Mouse (Mus musculus): ENCODE measurements around the gene Vps53. TPM values are rescaled to one million over a fixed set of nuclear protein-coding genes. Genes with fewer than 3 reads are reported as not detected.
A peak's percentile ranks its signal among the peaks of the same experiment; 100 is the strongest.
"Not testable (repeated sequence)": the region's sequence is repeated elsewhere in the genome, so short reads cannot be mapped to it uniquely, and the experiment has no call there.

Vps53 gene
- total RNA-seq (2021): 10 to 100 TPM; 78.3 to 81.6 TPM

DNA sequence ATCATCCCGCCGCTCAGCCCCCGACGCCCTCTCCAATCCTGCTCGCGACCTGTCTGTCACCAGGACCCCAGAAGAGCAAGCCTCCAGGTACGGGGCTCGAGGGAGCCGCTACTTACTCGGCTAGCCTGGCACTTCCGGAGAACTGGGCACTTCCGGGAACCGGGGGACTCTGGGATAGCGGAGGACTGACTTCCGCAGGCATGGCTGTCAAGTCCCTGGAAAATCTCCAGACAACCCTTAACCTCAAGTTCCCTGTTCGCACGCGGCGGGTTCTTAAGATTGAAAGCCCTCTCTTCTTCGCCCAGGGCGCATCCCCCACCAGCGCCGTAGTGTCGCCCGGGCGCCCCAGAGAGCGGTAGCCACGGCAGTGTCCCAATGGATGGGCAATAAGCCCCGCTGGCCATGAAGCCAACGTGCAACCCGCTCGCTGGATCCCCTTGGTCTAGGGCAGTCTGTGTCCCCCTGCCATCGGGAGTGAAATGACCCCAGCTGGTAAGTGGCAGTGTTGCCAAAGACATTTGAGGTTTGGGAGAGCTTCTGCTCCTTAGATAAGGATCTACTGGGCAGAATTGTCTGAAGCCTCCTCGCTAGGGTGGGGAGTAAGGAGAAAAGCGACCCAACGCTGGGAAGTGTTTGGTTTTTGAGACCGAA, at the start of gene Vps53, which contains the start of gene Fam57a:
Vps53 (minus strand) TSS at position 153 of the 651 bp plus-strand sequence.
Fam57a (plus strand) TSS at position 177 of the 651 bp plus-strand sequence.
- DNase-seq (ENCODE audit: low spot score in 2 of 2): peak; percentile 90 to 93
- intact Hi-C loops (cut with DNase I): loop anchor here (1.0 to 2.0 kb wide), 2 partner anchors 38 to 63 kb away; partner anchors contain the start of genes Dbil5, Gemin4, Glod4 and Mrm3

- intact Hi-C loops (cut with DNase I): no loop called here
- no peak for DNase-seq (ENCODE audit: low spot score in 2 of 2)
Observed at GRCm38 (mm10) chr11:76225051-76225450, 45.6 kb upstream of the Vps53 start.

- intact Hi-C loops (cut with DNase I): no loop called here
- no peak for DNase-seq (ENCODE audit: low spot score in 2 of 2)
Observed at GRCm38 (mm10) chr11:76224631-76225030, 45.2 kb upstream of the Vps53 start.

GRCm38 (mm10) chr11:76217390-76217800, 37.9 kb upstream of the Vps53 start, which contains the start of the genes Dbil5 and Gemin4:
Dbil5 (plus strand) TSS chr11:76217608.
Gemin4 (minus strand) TSS chr11:76217664.
- DNase-seq (ENCODE audit: low spot score in 2 of 2): peak; percentile 96 to 98
- intact Hi-C loops (cut with DNase I): loop anchor here (1.0 kb wide), 1 partner anchor 38 kb away; the partner anchor contains the start of genes Fam57a and Vps53

GRCm38 (mm10) chr11:76216681-76217389, 37.4 kb upstream of the Vps53 start:
- intact Hi-C loops (cut with DNase I): loop anchor here (1.0 kb wide), 1 partner anchor 38 kb away; the partner anchor contains the start of genes Fam57a and Vps53

GRCm38 (mm10) chr11:76216049-76216540, 36.6 kb upstream of the Vps53 start:
- intact Hi-C loops (cut with DNase I): no loop called here
- DNase-seq (ENCODE audit: low spot score in 2 of 2): no peak

More at GRCm38 (mm10) chr11:76216681-76217389, 37.4 kb upstream of the Vps53 start:
- peak in 1 of 2 experiments; percentile 48 for DNase-seq (ENCODE audit: low spot score in 2 of 2)

DNA sequence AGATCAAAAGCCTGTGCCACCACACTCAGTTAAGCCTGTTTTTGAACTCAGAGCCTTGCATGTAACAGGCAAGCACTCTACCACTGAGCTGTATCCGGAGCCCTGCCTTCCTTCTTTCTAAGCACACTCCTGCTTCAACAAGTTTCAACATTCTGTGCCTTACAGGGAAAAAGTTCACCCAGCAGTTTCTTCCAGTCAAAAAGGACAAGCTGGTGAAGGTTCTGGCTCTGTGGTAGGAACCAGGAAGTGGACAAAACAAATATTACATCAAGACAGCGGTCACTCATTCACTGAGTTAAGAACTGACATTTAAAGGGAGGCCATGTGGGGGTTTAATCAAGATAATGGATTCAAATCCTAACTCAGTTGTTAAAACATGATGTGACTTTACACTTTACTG, 35.6 kb upstream of the Vps53 start:
- intact Hi-C loops (cut with DNase I): no loop called here
- DNase-seq (ENCODE audit: low spot score in 2 of 2): no peak

DNA sequence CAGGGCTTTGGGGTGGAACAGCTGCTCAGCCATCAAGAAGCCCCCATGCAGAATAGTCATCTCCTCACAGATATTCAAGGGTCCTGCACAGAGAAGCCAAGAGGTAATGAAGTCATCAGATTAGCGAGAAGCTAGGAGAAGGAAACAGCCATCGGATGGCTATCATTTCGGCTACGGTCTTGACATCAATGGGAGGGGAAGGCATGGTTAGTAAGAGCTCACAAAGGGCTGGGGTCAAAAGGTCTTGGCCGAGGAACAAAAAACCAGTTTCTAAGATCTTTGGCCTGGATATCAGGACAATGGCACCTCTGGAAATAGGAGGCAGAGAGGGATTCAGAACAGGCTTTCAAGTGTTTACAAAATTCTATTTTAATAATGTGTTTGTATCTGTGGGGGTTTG, 34.4 kb upstream of the Vps53 start:
- DNase-seq (ENCODE audit: low spot score in 2 of 2): no peak
- intact Hi-C loops (cut with DNase I): no loop called here

DNA sequence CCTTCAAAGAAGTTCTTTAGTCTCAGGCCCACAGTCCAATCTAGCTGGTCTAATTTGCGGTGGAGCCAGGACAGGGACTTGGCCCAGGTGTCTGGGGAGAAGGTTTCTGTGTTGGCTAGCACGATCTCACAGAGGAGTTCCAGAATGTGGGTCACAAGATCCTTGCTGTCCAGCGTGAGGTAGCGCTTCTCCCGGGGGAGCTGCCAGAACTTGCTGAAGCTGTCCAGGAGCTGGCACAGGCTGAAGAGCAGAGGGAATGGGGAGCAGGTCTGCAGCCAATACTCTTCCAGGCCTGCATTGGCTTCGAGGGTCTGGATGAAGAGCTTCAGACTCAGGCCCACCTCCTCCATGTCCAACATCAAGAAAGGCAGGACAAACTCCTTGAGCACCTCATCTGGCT, 32.1 kb upstream of the Vps53 start:
- DNase-seq (ENCODE audit: low spot score in 2 of 2); intact Hi-C loops (cut with DNase I): not testable (repeated sequence)

GRCm38 (mm10) chr11:76210228-76210985, 31.0 kb upstream of the Vps53 start:
- intact Hi-C loops (cut with DNase I): no loop called here
- DNase-seq (ENCODE audit: low spot score in 2 of 2): peak in 1 of 2 experiments; percentile 32

GRCm38 (mm10) chr11:76206793-76207192, 27.3 kb upstream of the Vps53 start:
- intact Hi-C loops (cut with DNase I): no loop called here
- DNase-seq (ENCODE audit: low spot score in 2 of 2): no peak

DNA sequence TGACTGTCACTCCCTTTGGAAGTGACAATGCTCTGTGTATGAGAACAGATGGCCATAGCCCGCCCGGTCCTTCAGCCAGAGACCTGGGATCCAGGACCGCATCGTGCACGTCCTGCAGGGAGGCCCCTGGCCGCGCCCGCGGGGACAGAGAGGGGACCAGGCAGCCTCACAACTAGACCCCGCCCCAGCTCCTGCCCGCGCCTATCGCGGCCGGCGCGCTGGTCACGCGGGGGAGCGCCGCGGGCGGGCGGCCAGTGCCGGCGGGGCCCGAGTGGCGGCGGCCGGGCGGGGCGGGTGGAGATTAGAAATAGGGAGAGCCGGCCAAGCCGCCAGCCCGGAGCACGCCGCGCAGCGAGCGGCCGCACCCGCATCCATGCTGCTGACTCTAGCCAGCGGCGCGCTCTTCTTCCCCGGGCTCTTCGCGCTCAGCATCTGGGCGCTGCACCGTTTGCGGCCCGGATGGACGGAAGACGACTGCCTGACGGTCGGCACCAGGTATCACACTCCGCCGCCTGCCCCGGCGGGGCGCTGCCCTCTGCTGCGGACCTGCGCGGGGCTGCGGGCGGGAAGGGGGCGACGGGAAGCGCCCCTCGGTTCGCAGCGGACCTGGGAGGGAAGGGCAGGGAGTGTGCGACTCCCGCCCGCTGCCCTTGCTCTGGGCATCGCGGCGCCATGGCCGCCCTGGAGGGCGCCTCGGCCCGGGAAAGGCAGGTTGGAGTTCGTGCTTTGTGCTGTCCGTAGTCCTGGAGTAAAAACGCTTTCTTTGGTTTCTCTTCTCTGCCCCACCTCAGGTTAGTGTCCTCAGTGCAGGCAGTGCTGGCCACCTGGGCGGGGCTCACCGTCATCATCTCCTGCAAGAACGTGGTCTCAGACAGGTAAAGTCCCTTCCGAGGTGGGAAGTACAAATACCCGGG, 22.6 kb upstream of the Vps53 start:
- intact Hi-C loops (cut with DNase I): no loop called here
- DNase-seq (ENCODE audit: low spot score in 2 of 2): peak; percentile 85 to 87

DNA sequence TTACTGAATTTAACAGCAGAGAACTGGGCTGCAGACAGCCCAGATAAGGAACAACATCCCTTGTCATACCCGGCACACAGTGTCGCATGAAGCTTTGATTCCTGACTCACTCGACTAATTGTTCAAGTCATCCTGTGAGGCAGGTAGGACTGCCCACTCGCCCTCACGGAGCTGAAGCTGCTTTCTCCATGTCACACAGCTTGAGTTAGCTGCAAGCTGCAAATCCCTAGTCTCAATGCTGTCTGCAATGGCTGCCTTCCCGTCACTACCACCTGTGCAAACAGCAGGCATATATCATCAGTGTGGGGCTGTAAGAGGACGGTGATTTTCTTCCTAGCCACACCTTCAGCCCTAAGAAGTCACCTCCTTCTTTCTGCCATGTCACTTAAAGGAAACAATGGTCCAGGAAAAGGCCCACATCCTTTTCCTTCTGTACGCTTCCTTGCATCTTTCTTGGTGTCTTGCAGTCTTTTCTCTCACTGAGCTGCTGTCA, 17.6 kb upstream of the Vps53 start:
- DNase-seq (ENCODE audit: low spot score in 2 of 2): no peak
- intact Hi-C loops (cut with DNase I): no loop called here

- intact Hi-C loops (cut with DNase I): no loop called here
- no peak for DNase-seq (ENCODE audit: low spot score in 2 of 2)
Observed at GRCm38 (mm10) chr11:76196275-76196976, 17.0 kb upstream of the Vps53 start.

DNA sequence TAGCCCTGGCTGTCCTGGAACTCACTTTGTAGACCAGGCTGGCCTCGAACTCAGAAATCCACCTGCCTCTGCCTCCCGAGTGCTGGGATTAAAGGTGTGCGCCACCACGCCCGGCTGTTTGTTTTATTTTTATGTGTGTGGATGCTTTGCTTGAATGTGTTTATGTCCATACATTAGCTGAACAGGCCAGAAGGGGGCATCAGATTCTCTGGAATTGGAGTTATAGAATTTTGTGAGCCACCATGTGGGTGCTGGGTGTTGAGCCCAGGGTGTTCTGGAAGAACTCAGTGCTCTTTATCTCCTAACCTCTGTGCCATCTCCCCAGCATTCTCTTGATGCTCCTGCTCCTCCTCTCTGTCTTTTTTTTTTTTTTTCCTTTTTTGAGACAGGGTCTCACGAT, 7.5 kb upstream of the Vps53 start:
- no peak for DNase-seq (ENCODE audit: low spot score in 2 of 2)
- intact Hi-C loops (cut with DNase I): no loop called here

DNA sequence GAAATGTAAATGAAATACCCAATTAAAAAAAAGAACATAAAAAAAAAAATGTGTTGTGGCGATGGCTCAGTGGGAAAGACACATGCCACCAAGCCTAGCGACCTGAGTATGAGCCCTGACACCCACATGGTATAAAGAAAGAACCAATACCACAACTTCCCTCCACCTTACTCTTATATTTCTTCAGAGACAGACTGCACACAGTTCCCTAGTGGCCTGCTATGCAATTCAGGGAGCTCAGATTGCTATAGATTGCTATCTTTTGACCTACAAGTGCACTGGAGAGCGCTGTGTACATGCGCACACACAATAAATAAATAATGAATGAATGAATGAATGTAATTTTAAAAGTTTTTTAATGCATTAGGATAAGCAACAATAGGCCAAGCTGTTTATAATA, 4.3 kb upstream of the Vps53 start:
- no peak for DNase-seq (ENCODE audit: low spot score in 2 of 2)
- intact Hi-C loops (cut with DNase I): no loop called here

- no peak for DNase-seq (ENCODE audit: low spot score in 2 of 2)
- intact Hi-C loops (cut with DNase I): no loop called here
Observed at GRCm38 (mm10) chr11:76180146-76180540, 696 bp upstream of the Vps53 start.

All from left cerebral cortex, postnatal 25 days (tissue).